ENCODE assay signal across 16 mouse cellular contexts in genomic region chr13:91874565-91874964, GRCm38 (mm10). TPM values are rescaled to one million over a fixed set of nuclear protein-coding genes. Genes with fewer than 3 reads are reported as not detected.
DNase-seq lines count a peak whose midpoint lies in the region; ATAC-seq and TF ChIP-seq lines count a peak whose summit lies in the region.
"Had no signal": no experiment of that assay in that cellular context is flagged by ENCODE, and none has a peak within 500 bp of the region (broad histone marks: within the 10 kb centered on the region; RNA-seq: fewer than 3 reads in every experiment).

No protein-coding gene starts in this region.

- peak; percentile 35 for DNase-seq in gastrocnemius, adult 2 months
- DNase-seq in gastrocnemius, postnatal 25 days, result no peak
- peak; percentile 49 for DNase-seq in right cerebral cortex, adult 18-20 months
- DNase-seq in right cerebral cortex, postnatal 10 days (ENCODE audit: low spot score in 2 of 2), result no peak
- peak; percentile 26 for DNase-seq in telencephalon, adult 2 months (ENCODE audit: low read depth, low spot score)
- DNase-seq in retina, embryonic 14.5 days (ENCODE audit: low spot score), result no peak
- no peak for DNase-seq in spleen, postnatal 4 days (ENCODE audit: low spot score in 2 of 2)
- DNase-seq: cerebellum, adult 9-10 months; kidney, adult 9 months; thymus, postnatal 25 days had no signal

- peaks cover 32% of the 10 kb centered on the region for H3K4me1 ChIP-seq in heart, embryonic 15.5 days (replicated peaks)
- H3K4me1 ChIP-seq: midbrain, embryonic 15.5 days had no signal

- H3K27me3 ChIP-seq in heart, embryonic 15.5 days, result no peaks in the 10 kb centered on the region
- H3K27me3 ChIP-seq: midbrain, embryonic 15.5 days; Patski had no signal

- TF ChIP-seq CTCF in gastrocnemius, adult 2 months (IDR thresholded peaks at IDR 0.05), result no peak

- 57% methylated on average over 7 of the region's 7 CpGs for WGBS in heart, embryonic 15.5 days

- intact Hi-C loops in gastrocnemius, adult 2 months (cut with DNase I), result loop anchor here (5.0 kb wide), 1 partner anchor 67 kb away; the partner anchor contains the start of gene Zcchc9

- peak overlapping the region; percentile 63 for H3K4me3 ChIP-seq in gastrocnemius, adult 2 months
- H3K4me3 ChIP-seq in heart, embryonic 15.5 days, result no peak overlapping the region
- H3K4me3 ChIP-seq: midbrain, embryonic 15.5 days had no signal

- H3K9me3 ChIP-seq in heart, embryonic 15.5 days (replicated peaks), result no peaks in the 10 kb centered on the region
- H3K9me3 ChIP-seq: midbrain, embryonic 15.5 days had no signal

- H3K4me2 ChIP-seq in heart, embryonic 15.5 days, result no peak overlapping the region
- H3K4me2 ChIP-seq: midbrain, embryonic 15.5 days had no signal

- peak overlapping the region; percentile 99 for H3K27ac ChIP-seq in gastrocnemius, adult 2 months
- H3K27ac ChIP-seq in heart, embryonic 15.5 days, result peak overlapping the region; percentile 86
- H3K27ac ChIP-seq: liver, embryonic 14.5 days; midbrain, embryonic 15.5 days had no signal

- H3K9ac ChIP-seq in heart, embryonic 15.5 days, result no peak overlapping the region
- H3K9ac ChIP-seq: liver, embryonic 14.5 days; midbrain, embryonic 15.5 days had no signal

- H3K36me3 ChIP-seq in heart, embryonic 15.5 days, result no peaks in the 10 kb centered on the region
- H3K36me3 ChIP-seq: midbrain, embryonic 15.5 days had no signal

- no peak; the same call in 1 of the 2 replicates for ATAC-seq in heart, embryonic 15.5 days (replicated peaks; ENCODE audit: insufficient number of reproducible peaks, insufficient read depth, low FRiP score, low read depth)
- ATAC-seq: forebrain, embryonic 14.5 days; midbrain, embryonic 15.5 days; Patski had no signal

RNA-seq across cellular contexts. Expression of gene Ckmt2, which starts 2.1 kb away (rescaled TPM):
- total RNA-seq in gastrocnemius, adult 2 months (2021), result 1,000 to 10,000 TPM; 1,040 to 2,126 TPM
- 1,000 to 10,000 TPM; 1,499 to 1,709 TPM for total RNA-seq in gastrocnemius, postnatal 25 days (2021)
- polyA plus RNA-seq in heart, embryonic 15.5 days (2015; fragmentation: Nextera tagmentation; extraction: Ambion mirVana), result 43.4 and 52.3 TPM in 2 replicates
- polyA plus RNA-seq: forebrain, embryonic 14.5 days; liver, embryonic 14.5 days; midbrain, embryonic 15.5 days; neural tube, embryonic 11.5 days; Patski had no signal

Comparison
In these comparisons a context has a peak if more than half of its experiments do, and no peak if none do; other contexts are left out.
1. DNase-seq: peak in gastrocnemius, adult 2 months (single experiment), right cerebral cortex, adult 18-20 months (single experiment) and telencephalon, adult 2 months (single experiment); none in gastrocnemius, postnatal 25 days (single experiment), right cerebral cortex, postnatal 10 days (0 of 2), retina, embryonic 14.5 days (single experiment) and spleen, postnatal 4 days (0 of 2).